Mouse (Mus musculus) adrenal gland, postnatal 25 days (tissue): ENCODE measurements around the gene Sox5. TPM values are rescaled to one million over a fixed set of nuclear protein-coding genes. Genes with fewer than 3 reads are reported as not detected.
"Not testable (repeated sequence)": the region's sequence is repeated elsewhere in the genome, so short reads cannot be mapped to it uniquely, and the experiment has no call there.

Experiments used
- DNase-seq: peaks from one replicate; pipeline ENCODE4 v3.0.0; 2021; ENCODE audit warnings: mixed read lengths
- total RNA-seq: library from RNA; stranded (reverse); gene quantifications from 2 replicates; pipeline ENCODE4 v1.2.3, GENCODE M21; 2021

The Sox5 gene
- total RNA-seq, 1 experiment from 2014 or later: 10.8 TPM

DNA sequence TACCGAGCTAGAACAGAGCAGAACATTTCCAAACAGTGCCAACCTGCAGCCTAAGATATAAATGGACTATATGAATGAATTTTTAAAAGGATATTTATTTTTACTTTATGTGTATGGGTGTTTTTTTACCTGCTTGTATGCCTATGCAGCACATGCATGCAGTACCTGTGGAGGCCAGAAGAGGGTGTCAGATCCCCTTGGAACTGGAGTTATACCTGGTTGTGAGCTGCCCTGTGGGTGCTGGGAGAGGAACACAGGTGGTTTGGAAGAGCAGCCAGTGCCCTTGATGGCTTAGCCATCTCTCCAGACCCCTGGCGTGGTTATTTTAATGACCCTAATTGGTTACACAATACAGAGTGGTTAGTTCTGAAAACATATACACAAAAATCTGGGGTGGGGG is 510.5 kb downstream of the Sox5 start:
- DNase-seq: no peak

DNA sequence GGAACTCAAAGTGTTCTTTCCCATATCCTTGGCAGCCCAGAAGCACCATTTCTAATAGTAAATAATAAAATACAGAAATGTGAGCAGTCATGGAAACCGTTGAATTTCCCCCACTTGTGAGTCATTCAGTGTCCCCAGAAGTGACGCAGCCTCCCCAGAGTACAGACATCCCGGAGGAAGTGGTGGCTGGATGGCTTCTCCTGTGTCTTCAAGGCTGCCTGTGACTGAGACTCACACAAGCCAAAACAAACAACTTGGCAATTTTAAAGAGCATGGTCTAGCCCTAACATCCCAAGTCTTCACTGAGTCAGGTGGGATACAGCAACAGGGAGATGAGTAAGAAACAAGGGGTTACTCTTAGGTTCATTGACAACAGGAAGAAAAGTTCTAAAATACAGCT is 511.5 kb downstream of the Sox5 start:
- DNase-seq: no peak

DNA sequence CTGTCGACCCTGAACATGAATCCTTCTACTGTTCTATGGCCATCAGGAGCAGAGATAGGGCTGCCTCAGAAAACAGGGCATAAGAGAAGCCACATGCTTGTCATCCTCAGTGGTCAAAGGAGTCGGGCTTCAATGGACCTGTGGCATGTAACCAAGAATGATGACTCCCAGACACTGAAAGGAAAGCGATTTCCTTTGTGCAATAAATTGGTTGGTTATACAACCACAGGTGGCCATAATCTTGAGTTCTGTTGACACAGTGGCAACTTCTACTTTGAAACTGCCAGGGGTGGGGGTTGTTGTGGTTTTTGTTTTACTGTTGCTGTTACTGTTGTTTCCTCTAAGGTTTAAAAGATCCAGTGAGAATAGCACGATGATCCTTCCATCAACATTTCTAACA is 512.1 kb downstream of the Sox5 start:
- no peak for DNase-seq

DNA sequence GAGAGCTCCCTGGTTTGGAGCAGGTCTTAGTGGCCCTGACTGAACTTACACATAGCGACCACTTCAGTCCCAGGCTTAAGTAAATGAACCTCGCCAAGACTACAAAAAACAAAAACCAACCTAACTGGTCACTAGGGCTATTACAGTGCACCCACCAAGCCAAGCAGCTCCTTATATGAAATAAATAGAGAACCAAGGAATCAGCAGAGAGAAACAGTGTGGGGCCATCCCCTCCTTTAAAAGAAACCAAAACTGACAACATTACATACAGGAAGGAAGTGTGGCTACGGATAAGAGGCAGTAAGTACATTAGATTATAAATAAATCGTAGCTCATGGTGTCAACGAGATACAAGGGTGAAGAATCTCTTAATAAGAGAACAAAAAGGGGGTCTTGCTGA is 516.0 kb downstream of the Sox5 start:
- no peak for DNase-seq

DNA sequence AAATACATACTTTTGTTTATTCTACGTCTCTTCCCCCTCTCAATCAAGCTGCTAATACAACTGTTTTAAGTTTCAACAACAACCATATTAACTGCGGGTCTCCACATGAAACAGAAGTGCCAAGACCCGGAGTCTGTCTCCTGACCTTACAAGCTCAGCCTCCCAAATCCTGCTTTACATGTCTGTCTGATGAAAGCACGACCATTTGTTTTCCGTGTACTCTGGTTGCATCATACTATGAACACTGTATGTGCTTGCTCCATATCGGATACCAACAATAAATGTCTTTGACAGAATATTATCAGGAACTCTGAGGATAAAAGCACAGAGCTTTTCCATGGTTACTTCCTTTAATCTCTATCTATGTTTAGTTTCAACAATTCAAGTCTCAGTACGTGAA is 516.8 kb downstream of the Sox5 start:
- no peak for DNase-seq

DNA sequence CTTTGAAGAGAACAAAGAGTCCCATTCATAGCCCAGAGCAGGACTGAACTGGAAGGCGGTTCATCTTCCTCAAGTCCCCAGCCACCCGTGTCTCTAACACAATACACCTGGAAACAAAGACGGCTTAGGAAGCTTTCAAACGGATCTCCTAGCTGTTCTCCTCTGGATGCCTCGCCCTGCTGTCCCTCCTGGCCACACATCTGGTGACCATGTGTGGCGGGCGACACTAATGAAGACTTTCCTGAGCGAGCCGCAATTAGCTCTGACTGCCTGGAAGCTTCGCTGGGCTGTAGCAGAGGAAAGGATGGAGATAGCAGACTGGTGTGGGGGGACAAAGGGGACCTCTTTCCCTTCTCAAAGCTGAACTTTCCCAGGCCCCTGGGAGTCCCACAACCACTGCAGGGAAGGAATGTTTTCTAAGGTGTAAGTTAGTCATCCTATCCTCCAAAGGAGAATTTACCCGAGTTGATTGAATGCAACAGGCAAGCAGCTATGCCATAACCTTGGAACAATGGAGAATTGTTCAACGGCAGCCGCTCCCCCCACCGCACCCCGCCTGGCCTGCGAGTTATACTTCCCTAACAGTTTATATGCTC is 517.4 kb downstream of the Sox5 start:
- no peak for DNase-seq

DNA sequence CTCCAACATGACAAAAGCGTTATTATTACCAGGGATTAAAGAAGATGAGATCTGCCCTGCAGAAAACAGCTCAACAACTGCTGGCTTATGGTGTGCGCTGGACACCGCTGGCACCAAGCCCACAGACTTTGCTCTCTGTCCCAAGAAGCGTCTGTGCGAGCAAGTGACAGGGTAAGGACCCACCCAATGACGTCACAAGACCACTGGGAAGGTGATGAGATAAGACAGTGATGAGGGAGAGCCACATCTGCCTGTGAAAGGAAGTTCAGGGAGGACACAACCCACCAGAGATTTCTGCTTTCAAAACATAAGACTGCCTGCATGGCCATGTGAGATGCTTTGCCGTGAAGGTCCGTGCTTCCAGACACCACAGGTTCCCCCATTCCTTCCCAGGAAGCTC is 525.3 kb downstream of the Sox5 start:
- no peak for DNase-seq

DNA sequence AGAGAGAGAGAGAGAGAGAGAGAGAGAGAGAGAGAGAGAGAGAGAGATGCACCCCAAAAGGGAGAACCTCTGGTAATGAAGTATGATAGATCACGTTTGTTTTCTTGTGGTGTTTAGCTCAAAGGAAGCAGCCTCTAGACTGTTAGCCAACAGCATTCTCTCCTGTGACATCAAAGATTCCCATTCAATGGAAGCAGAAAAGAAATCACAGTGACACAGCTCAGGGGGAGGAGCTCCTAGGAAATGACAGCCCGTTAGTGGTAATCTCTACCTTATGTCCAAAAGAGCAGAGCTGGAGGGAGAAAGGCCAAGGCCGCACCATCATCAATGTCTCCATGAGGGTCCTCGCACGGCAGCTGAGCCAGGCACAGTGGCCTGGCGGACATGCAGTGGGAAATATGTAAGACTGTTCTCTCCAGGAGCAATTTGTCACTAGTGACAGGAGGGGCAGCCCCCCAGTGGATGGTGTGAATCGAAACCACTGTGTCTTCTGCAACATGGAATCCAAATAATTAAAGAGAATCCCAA is 529.5 kb downstream of the Sox5 start:
- DNase-seq: no peak

DNA sequence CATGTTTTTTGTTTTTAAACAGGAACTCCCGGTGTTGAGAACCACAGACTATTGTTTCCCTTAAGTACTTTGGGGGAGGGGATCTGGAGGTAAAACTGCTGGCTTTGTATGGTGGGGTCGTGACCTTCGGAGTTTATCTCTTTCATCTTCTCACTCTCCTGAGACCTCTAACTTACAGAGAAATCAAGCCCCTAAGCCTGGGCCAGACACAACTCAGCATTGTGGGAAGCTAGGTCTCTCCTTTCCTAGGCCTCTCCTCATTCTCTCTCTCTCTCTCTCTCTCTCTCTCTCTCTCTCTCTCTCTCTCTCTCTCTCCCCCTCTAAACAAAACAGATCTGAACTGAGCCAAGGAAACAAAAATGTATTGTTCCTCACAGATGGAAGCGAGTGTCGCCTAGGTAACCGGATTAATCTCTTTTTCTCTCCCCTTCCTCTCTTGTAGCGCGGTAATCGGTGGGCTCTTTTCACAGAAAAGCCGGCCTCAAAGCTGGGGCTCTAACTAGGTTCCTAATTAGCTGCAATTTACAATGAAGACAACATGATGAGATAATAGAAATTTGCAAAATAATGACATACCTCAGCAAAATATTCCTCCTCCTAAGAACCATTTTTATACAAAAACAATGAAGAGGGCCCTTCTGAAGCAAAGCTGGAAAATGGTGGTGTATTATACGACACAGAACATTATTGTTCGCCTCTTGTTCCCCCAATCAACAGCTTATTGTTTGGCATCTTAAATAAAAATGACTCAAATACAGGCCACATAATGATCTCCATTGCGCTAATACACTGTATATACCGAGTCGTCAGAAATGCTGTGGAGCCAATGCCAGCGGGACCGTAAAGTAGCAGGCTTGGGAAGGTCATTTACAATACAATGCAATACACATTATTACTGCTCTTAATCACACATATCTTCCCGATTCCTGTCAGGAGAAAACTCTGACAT is 530.3 kb downstream of the Sox5 start:
- DNase-seq: no peak

DNA sequence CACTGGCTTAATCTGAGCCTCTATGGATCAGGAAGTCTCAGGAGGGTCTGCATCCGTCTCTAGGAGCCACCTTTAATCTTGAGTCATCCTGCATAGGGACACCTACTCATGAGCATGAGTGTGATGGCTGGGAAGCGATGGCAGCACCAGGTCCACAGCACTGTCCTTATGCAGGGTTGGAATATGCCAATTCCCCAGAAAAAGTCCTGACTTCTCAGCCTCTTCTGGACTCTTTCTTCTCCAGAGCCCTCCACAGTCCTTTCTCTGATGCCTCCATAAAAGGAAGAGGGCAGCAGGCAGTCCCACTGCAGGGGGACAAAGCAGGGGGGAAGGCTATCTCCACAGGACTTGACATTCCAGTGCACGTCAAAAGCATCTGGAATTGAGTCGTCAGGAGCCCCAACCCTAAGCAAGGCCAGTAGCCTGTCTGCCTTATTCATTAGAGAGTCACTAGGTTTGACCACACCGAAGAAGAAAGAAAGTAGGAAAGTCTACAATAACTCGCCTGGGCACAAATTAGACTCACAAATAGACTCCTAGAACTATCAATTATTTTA is 531.1 kb downstream of the Sox5 start:
- no peak for DNase-seq

DNA sequence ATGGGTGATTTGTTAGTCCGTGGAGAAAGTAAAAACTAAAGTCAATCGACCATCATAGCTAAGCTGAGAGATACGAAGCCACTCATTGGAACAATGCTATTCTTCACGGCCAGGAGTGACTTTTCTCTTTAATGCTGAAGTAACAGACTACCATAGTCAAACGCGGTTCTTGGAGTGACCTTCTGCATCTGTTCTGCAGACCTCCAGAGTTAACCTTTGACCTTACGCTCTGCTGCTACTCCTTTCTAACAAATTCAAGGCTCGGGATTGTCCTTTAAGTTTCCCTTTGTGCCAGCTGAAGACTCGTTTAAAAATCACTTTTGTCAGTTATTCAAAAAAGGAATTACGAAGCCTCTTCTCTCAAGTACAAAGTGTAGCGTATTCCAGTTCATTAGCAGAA is 545.2 kb downstream of the Sox5 start:
- no peak for DNase-seq

DNA sequence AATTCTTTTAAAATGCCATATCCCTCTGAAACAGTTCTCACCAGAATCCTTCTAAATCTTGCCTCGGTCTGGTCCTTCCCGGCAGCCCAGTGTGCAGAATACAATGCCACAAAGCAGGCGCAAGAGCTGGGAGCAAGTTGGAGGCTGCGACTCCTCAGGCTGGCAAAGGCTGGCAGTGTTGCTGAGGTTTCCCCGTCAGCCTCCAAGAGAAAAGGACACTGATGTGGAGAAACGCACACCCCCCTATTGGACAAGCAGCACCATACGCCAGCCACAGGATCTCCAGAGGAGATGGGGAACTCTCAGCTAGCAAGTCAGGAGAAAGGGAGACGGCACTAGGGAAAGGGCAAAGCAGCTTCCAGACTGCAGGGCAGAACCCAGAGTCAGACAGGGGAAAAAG is 577.8 kb downstream of the Sox5 start:
- no peak for DNase-seq

DNA sequence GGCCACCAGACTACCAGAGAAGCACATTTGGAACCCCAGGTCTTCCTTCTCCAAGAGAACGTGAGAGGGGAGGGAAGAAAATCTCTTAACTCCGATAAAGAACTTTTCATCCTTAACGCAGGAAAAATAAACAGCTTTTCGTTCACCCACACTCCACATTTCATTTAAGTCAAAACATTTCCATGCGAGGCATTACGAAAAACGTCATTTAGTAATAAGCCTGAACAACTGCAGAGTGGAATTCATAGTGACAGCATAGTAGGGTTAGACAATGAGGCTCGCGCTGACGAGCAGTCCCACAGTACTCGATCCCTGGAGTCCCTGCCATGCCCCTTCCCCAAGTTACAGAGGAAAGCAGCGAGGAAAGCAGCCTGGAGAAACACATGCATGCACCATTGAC is 578.8 kb downstream of the Sox5 start:
- no peak for DNase-seq

DNA sequence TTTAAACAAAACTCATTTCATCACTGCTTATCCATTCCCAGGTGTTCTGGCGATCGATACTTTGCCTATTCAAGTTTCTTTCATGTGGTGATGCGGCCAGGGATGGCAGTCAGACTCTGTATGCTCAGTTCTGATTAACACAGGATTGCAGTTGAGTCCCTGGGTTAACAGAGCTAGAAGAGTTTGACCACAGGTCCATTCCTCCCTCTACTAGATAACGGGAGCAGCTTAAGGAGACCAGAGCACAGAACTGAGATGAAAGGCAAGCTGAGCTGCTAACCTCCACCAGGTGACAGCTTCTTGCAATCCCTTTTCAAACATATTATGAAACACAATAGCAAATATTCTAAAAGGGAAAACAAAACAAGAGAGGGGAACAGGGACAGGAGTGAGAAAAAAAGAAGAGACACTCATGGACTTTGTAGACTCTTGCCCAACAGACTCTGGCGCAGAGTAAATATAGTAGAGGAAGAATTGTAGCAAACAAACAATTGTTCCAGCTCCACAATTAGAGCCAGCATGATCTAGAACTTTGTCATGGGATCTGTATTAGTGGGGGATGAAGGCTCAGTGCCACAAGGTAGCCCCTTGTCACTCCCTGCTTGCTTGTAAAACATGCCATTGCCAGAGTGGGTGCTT is 580.3 kb downstream of the Sox5 start:
- no peak for DNase-seq

DNA sequence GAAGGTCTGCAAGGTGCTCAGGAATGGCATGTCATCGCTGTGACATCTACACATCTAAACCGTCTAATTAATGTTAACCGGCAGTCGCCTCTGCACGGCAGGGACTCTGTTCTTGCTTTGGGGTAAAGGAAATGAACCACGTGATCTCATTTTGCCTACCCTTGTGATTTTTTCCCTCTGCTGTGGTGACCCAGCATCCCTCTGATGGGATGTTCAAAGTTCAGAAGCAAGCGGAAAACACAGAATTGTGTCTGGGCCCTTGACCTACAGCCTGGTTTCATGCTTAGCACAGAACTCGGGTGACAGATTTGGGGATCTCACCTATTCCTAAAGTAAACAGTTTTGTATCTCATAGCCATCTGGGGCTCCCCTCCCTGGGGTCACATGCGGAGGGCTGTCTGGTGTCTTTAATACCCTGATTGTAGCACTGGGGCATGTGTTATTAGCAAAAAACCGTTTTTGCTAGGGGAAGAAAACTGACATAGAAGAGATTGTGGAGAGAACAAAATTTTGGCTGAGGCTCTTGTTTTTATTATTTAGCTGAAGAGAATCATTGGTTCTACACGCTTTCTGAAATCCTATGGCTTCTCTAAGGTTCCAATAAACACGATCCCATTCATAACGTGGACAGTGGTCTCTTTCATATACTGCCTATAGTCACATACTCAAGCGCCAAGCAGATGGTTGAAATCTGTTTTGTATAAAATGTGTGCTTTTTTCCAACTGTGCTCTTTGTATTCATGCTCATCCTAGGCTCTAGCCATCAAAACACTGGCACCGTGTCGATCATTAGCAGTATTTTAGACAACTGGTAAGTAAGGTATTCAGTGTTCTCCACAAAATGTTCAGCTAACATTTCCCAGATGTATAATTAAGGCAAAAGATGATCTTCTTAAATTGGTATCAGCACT is 584.3 kb downstream of the Sox5 start:
- DNase-seq: no peak

DNA sequence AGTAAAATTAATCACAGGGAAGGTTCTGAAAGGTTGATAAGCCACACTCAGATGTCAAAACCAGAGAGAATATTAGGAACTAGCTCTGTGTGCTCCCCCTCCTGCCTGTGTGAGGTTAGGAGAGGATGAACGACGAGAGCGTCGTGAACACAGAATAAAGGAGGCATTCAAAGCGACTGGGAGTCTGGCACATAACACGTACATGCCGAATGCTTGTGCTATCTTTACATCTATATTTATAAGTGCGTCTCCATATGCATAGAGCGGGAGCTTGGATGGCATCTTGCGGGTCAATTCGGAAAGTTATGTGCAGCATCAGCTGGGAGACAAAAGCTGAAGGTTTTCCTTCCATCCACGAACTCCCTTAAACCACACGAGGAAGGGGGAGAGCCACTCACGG is 585.8 kb downstream of the Sox5 start:
- no peak for DNase-seq

DNA sequence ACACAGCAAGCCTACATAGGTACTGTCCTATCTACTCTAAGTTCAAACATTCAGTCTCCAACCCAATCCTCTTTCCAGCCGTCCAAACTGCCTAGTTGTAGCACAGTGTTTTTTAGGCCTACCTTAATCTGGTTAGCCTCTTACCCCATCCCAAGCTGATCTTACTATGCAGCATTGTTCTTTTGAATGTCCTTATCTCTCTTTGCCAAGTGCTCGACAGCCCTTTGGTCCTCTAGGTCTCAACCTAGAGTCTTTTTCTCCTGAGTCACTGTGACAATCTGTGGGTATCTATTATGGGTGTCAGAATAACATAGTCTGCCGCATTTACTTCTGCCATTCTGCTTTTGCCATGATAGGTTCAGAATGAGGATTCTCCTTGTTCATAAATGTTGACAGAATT is 598.7 kb downstream of the Sox5 start:
- DNase-seq: no peak

DNA sequence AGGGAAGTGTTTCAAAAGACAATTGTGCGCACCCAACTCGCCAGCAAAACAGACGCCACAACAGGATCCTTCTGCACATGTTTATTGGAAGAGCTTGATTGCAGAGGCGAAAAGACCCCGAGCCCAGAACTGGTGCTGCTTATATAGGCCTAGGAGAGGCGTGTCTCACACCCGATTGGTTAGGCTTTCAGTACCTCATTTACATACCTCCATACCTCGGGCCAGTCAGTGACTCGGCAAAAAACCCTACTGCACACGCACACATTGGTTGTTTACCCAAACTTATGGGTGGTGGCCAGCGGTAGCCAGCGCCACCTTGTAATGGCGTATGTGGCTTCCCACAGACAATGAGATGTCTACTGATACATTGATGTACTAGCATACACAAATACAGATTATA is 599.3 kb downstream of the Sox5 start:
- not testable (repeated sequence) for DNase-seq

DNA sequence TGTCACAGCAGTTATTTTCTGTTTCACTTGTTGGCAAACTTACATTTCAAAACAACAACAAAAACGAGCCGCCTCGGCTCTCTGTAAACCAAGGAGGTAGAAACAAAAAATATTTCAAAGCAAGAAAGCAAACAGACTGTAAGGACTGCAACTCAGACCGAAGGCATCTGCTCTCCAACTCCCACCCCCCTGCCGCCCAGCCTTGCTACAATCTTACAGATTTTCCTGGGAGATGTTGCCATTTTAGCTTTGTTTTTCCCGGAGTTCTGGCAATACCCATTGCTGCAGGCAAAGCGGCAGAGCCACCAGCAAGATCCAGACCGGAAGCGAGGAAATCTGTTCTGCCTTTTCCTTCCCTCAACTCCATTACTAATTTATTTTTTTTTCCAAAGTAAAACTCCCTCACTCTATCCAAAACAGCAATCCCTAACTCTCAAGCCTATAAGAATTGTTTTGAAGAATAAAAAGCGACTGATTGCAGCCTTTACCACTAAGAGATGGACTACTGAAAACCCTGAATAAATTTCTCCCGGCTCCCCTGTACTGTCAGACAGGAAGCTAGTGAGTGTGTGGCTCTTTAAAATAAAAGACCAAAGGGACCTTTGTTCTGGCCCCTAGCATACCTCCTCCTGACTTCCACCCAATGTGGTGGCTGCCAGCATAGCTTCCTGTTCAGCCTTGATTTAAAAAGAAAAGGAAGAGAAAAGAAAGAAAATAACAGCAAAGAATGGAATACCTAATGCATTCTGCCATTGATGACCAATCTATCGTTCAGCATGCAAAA is 600.5 kb downstream of the Sox5 start:
- no peak for DNase-seq

DNA sequence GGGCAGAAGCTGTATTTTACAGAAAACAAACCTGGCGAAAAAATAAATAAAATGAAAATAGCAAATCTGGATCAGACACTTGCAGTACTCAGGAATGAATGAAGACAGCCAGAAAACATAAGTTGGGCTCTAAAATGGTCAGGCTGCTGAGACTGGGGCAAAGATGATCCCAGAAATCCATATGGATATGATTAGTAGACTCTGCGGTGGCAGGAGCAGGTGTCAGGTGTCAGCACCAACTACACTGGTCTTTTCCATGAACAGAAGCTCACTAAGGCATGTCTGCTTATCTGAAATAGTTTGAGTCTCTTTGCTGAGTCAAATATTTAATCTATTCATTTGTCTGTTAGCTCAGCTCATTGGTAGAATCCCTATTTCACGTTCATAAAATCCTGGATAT is 602.7 kb downstream of the Sox5 start:
- DNase-seq: no peak

DNA sequence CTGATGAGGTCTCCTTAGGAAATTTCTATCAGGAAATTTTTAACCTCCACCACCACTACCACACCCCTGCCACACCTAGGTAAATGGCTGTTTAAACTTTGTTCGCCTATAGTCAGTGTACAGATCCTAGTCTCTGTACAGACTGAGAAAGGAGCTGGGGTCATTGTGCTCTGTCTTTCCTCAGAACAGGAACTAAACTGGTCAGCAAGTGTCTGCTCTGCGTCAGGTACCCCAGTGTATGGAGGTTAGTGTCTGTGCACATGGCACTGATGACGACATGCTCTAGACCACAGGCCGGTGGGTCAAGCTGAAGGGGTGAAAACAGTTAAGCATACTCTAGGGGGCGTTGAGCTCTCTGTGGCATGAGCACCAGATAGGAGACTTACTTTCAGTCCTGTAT is 605.1 kb downstream of the Sox5 start:
- no peak for DNase-seq
